Mouse (Mus musculus): ENCODE data around the gene Map4.
A peak's percentile ranks its signal among the peaks of the same experiment; 100 is the strongest.

The Map4 gene

DNA sequence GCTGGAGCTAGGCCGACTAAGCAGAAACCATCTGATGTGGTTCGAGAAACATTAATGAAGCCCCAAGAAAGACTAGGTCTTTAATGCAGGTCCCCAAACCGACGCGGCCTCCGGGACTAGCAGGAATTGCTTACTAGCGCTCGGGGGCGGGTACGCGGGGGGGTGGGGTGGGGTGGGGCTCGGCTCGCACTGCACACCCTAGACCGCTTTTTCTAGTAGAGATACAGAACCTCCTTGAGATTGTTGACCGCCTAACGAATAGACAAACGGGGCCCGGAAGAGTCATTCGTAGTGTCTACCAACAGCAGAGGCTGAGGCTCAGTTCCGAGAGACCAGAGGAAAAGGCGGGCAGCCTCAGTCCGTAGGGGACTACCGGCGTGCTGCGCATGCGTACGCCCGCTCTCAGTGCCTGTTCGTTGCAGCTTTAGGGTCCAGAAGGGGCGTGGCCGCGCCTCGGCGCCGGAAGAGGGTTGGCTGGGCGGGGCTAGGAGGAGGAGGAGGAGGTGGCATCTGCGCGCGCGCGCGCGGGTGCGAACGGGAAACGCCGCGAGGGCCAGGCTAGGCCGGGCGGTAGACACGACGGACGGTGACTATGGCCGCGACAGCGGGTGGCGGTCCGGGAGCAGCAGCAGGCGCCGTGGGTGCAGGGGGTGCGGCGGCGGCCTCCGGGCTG, 200.4 kb downstream of the Map4 start:
- peak; percentile 100 for DNase-seq (ENCODE audit: low spot score)

DNA sequence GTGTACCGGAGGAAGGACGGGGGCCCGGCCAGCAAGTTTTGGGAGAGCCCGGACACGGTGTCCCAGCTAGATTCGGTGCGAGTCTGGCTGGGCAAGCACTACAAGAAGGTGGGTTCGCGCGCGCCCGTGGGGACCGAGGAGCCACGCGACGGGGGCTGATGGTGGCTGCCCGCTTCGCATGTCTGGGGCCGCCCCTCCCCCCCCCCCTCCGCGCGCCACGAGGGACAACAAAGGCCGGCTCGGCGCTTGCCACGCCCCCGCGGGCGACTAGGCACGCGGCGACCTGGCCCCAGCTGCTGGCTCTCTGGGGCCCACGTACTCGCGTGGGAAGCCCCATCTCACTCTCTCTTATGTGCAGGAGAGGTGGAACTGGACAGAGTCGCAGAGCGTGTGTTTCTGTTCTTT, 200.9 kb downstream of the Map4 start:
- DNase-seq (ENCODE audit: low spot score) = peak; percentile 68

DNA sequence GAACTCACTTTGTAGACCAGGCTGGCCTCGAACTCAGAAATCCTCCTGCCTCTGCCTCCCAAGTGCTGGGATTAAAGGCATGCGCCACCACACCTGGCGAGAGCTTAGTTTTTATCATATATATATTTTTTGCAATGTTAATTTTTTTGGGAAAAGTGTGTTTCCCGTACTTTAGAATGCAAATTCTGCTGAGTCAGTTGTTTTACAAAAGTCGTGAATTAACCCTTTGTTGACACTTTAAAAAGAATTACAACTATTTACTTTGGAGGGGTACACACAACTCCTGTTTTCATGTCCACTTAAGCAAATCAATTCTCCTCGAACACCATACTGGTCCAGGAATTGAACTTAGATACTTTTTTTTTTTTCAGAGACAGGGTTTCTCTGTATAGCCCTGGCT, 201.7 kb downstream of the Map4 start:
- DNase-seq (ENCODE audit: low spot score) = no peak

Data from retina, embryonic 14.5 days (tissue).